Mouse (Mus musculus) T-helper 2 cell (primary cell): ENCODE data around the gene Acod1.

Experiments used
- in situ Hi-C: fragments of 300-600 bp; cut with MboI, MseI; formaldehyde crosslinking; loops from one replicate; pipeline ENCODE4 v1.15.1; 2025; ENCODE audit warnings: high pct_unique_total_duplicates

Acod1 gene

GRCm38 (mm10) chr14:103071471-103071870, 24.7 kb downstream of the Acod1 start:
- in situ Hi-C loops: no loop called here

- in situ Hi-C loops: no loop called here
These were observed 26.0 kb downstream of the Acod1 start for GRCm38 (mm10) chr14:103072731-103073130.

- in situ Hi-C loops: no loop called here
These were observed 27.0 kb downstream of the Acod1 start for GRCm38 (mm10) chr14:103073825-103074224.

- in situ Hi-C loops: loop anchor here (25.0 kb wide), 1 partner anchor 1387 kb away; the partner anchor contains the start of gene Pou4f1
These were observed 28.4 kb downstream of the Acod1 start for GRCm38 (mm10) chr14:103075166-103075565.

GRCm38 (mm10) chr14:103077272-103078005, 30.7 kb downstream of the Acod1 start:
- in situ Hi-C loops: loop anchor here (25.0 kb wide), 1 partner anchor 1385 kb away; the partner anchor contains the start of gene Pou4f1

GRCm38 (mm10) chr14:103078006-103078912, 31.5 kb downstream of the Acod1 start:
- in situ Hi-C loops: loop anchor here (25.0 kb wide), 1 partner anchor 1384 kb away; the partner anchor contains the start of gene Pou4f1

- in situ Hi-C loops: loop anchor here (25.0 kb wide), 1 partner anchor 1383 kb away; the partner anchor contains the start of gene Pou4f1
These were observed 32.6 kb downstream of the Acod1 start for GRCm38 (mm10) chr14:103079209-103079977.

- in situ Hi-C loops: loop anchor here (25.0 kb wide), 1 partner anchor 1376 kb away; the partner anchor contains the start of gene Pou4f1
These were observed 39.2 kb downstream of the Acod1 start for GRCm38 (mm10) chr14:103085840-103086533.

GRCm38 (mm10) chr14:103086671-103087324, 40.0 kb downstream of the Acod1 start:
- in situ Hi-C loops: loop anchor here (25.0 kb wide), 1 partner anchor 1376 kb away; the partner anchor contains the start of gene Pou4f1

- in situ Hi-C loops: loop anchor here (25.0 kb wide), 1 partner anchor 1374 kb away; the partner anchor contains the start of gene Pou4f1
These were observed 41.1 kb downstream of the Acod1 start for GRCm38 (mm10) chr14:103087846-103088245.

- in situ Hi-C loops: loop anchor here (25.0 kb wide), 1 partner anchor 1374 kb away; the partner anchor contains the start of gene Pou4f1
These were observed 41.8 kb downstream of the Acod1 start for GRCm38 (mm10) chr14:103088624-103089023.

GRCm38 (mm10) chr14:103093236-103093635, 46.5 kb downstream of the Acod1 start:
- in situ Hi-C loops: loop anchor here (25.0 kb wide), 1 partner anchor 1369 kb away; the partner anchor contains the start of gene Pou4f1

- in situ Hi-C loops: loop anchor here (25.0 kb wide), 1 partner anchor 1369 kb away; the partner anchor contains the start of gene Pou4f1
These were observed 46.9 kb downstream of the Acod1 start for GRCm38 (mm10) chr14:103093670-103094069.

GRCm38 (mm10) chr14:103095036-103095435, 48.3 kb downstream of the Acod1 start:
- in situ Hi-C loops: loop anchor here (25.0 kb wide), 1 partner anchor 1367 kb away; the partner anchor contains the start of gene Pou4f1

GRCm38 (mm10) chr14:103095826-103096225, 49.0 kb downstream of the Acod1 start:
- in situ Hi-C loops: loop anchor here (25.0 kb wide), 1 partner anchor 1366 kb away; the partner anchor contains the start of gene Pou4f1

GRCm38 (mm10) chr14:103096621-103097020, 49.8 kb downstream of the Acod1 start:
- in situ Hi-C loops: loop anchor here (25.0 kb wide), 1 partner anchor 1366 kb away; the partner anchor contains the start of gene Pou4f1

- in situ Hi-C loops: loop anchor here (25.0 kb wide), 1 partner anchor 1364 kb away; the partner anchor contains the start of gene Pou4f1
These were observed 51.4 kb downstream of the Acod1 start for GRCm38 (mm10) chr14:103098213-103098586.

- in situ Hi-C loops: loop anchor here (25.0 kb wide), 1 partner anchor 1364 kb away; the partner anchor contains the start of gene Pou4f1
These were observed 51.9 kb downstream of the Acod1 start for GRCm38 (mm10) chr14:103098587-103099235.
